ENCODE assay signal across 27 mouse cellular contexts in the genomic region with DNA sequence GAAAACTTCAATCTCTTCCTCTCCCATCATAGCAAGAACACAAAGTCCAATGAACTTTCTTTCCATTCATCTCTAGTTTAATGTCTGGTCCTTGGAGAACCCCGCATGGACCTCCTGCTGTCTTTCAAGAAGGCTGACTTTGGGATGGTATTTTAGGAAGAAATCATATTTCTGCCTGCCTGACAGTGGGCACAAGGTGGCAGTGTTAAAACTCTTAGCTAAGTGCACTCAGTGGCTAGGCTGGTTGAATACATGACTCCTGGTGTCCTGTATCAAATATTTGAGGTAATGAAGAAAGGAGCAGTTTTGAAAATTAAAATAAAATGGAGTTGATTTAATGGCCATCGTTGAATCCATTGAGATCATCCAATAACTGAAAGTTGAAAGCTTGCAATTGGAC. TPM values are rescaled to one million over a fixed set of nuclear protein-coding genes. Genes with fewer than 3 reads are reported as not detected.
DNase-seq lines count a peak whose midpoint lies in the region; ATAC-seq and TF ChIP-seq lines count a peak whose summit lies in the region.
"Had no signal": no experiment of that assay in that cellular context is flagged by ENCODE, and none has a peak within 500 bp of the region (broad histone marks: within the 10 kb centered on the region; RNA-seq: fewer than 3 reads in every experiment).

No protein-coding gene starts in this region.

- H3K79me2 ChIP-seq in liver, adult 2 months (ENCODE audit: control insufficient read depth, insufficient read depth, low read length): no peaks in the 10 kb centered on the region

- peak; percentile 46 for TF ChIP-seq CTCF in heart, postnatal 0 days (IDR thresholded peaks at IDR 0.05; ENCODE audit: low read depth)
- no peak for TF ChIP-seq CTCF in liver, adult 2 months (IDR thresholded peaks at IDR 0.05; ENCODE audit: low read depth, low read length)

- H3K9me3 ChIP-seq in heart, postnatal 0 days (replicated peaks; ENCODE audit: control insufficient read depth, low read length): no peaks in the 10 kb centered on the region
- H3K9me3 ChIP-seq in liver, embryonic 11.5 days (ENCODE audit: control insufficient read depth, low read length): no peaks in the 10 kb centered on the region
- H3K9me3 ChIP-seq in forebrain, embryonic 10.5 days: no peaks in the 10 kb centered on the region
- H3K9me3 ChIP-seq: embryonic facial prominence, embryonic 10.5 days; heart, embryonic 13.5 days; kidney, embryonic 15.5 days; liver, embryonic 13.5 days; midbrain, embryonic 15.5 days; stomach, embryonic 15.5 days had no signal

- peak; percentile 5 for DNase-seq in cerebellum, postnatal 14 days
- DNase-seq in cerebellum, adult 11 months: no peak
- DNase-seq in heart, postnatal 0 days (ENCODE audit: low spot score): no peak
- no peak for DNase-seq in heart, postnatal 4 days
- peak; percentile 3 for DNase-seq in liver, adult 2 months (ENCODE audit: extremely low read depth, low read depth, low spot score)
- DNase-seq in liver, embryonic 11.5 days (ENCODE audit: low spot score): no peak
- DNase-seq in brain, adult 2 months (ENCODE audit: low read depth, low spot score): peak; percentile 59
- DNase-seq in forebrain, embryonic 10.5 days (ENCODE audit: extremely low spot score, low spot score): no peak
- DNase-seq: adrenal gland, postnatal 36 days; cerebellum, adult 11-12 months; heart, postnatal 36 days; liver, embryonic 13.5 days; lung, postnatal 4 days; right cerebral cortex, adult 18-20 months; right cerebral cortex, postnatal 4 days; thymus, adult 18-20 months; thymus, postnatal 36 days had no signal

- no peaks in the 10 kb centered on the region for H3K27me3 ChIP-seq in heart, postnatal 0 days (ENCODE audit: control insufficient read depth, insufficient read depth, low read length)
- no peaks in the 10 kb centered on the region for H3K27me3 ChIP-seq in liver, adult 2 months (ENCODE audit: control insufficient read depth, insufficient read depth, low read length)
- no peaks in the 10 kb centered on the region for H3K27me3 ChIP-seq in liver, embryonic 11.5 days (replicated peaks; ENCODE audit: control insufficient read depth, insufficient read depth, low read length)
- no peaks in the 10 kb centered on the region for H3K27me3 ChIP-seq in forebrain, embryonic 10.5 days (ENCODE audit: poor library complexity, severe bottlenecking)
- H3K27me3 ChIP-seq: heart, embryonic 13.5 days; kidney, embryonic 15.5 days; liver, embryonic 13.5 days; midbrain, embryonic 15.5 days; stomach, embryonic 15.5 days had no signal

- TF ChIP-seq EP300 in heart, postnatal 0 days (IDR thresholded peaks at IDR 0.05; ENCODE audit: low read depth): no peak

- no peak overlapping the region for H3K9ac ChIP-seq in heart, postnatal 0 days (replicated peaks; ENCODE audit: low read depth, low read length)
- no peak overlapping the region for H3K9ac ChIP-seq in liver, adult 2 months (ENCODE audit: low read depth, low read length)
- H3K9ac ChIP-seq in liver, embryonic 11.5 days (ENCODE audit: low read depth, low read length): no peak overlapping the region
- H3K9ac ChIP-seq: heart, embryonic 13.5 days; hindbrain, embryonic 14.5 days; kidney, embryonic 15.5 days; liver, embryonic 13.5 days; midbrain, embryonic 15.5 days; stomach, embryonic 15.5 days had no signal

- no peaks in the 10 kb centered on the region for H3K36me3 ChIP-seq in heart, postnatal 0 days (replicated peaks; ENCODE audit: control insufficient read depth, insufficient read depth, low read length)
- H3K36me3 ChIP-seq in liver, adult 2 months (ENCODE audit: control insufficient read depth, insufficient read depth, low read length): no peaks in the 10 kb centered on the region
- H3K36me3 ChIP-seq in liver, embryonic 11.5 days (ENCODE audit: control insufficient read depth, insufficient read depth, low read length): no peaks in the 10 kb centered on the region
- no peaks in the 10 kb centered on the region for H3K36me3 ChIP-seq in forebrain, embryonic 10.5 days (replicated peaks)
- H3K36me3 ChIP-seq: embryonic facial prominence, embryonic 10.5 days; heart, embryonic 13.5 days; kidney, embryonic 15.5 days; liver, embryonic 13.5 days; midbrain, embryonic 15.5 days; stomach, embryonic 15.5 days had no signal

- 80% methylated on average over 2 of the region's 2 CpGs for WGBS in heart, postnatal 0 days
- WGBS in liver, adult 2 months: 90% methylated on average over 2 of the region's 2 CpGs
- WGBS in liver, embryonic 11.5 days: 90% methylated on average over 2 of the region's 2 CpGs
- 91% methylated on average over 2 of the region's 2 CpGs for WGBS in forebrain, embryonic 10.5 days

- no peak for ATAC-seq in heart, postnatal 0 days (ENCODE audit: insufficient read depth, low read depth)
- no peak for ATAC-seq in liver, embryonic 11.5 days (replicated peaks; ENCODE audit: low FRiP score)
- ATAC-seq: CD4-positive, CD25-positive, alpha-beta regulatory T cell, adult 4 months; midbrain, embryonic 15.5 days had no signal

- no peaks in the 10 kb centered on the region for H3K4me1 ChIP-seq in heart, postnatal 0 days (ENCODE audit: control insufficient read depth, insufficient read depth)
- no peaks in the 10 kb centered on the region for H3K4me1 ChIP-seq in liver, adult 2 months (ENCODE audit: control insufficient read depth, insufficient read depth, low read length)
- no peaks in the 10 kb centered on the region for H3K4me1 ChIP-seq in liver, embryonic 11.5 days (replicated peaks; ENCODE audit: control insufficient read depth, insufficient read depth, low read length)
- no peaks in the 10 kb centered on the region for H3K4me1 ChIP-seq in forebrain, embryonic 10.5 days
- H3K4me1 ChIP-seq: heart, embryonic 13.5 days; kidney, embryonic 15.5 days; liver, embryonic 13.5 days; midbrain, embryonic 15.5 days; stomach, embryonic 15.5 days had no signal

- H3K4me2 ChIP-seq in heart, postnatal 0 days (ENCODE audit: low read depth, low read length): no peak overlapping the region
- H3K4me2 ChIP-seq in liver, embryonic 11.5 days: no peak overlapping the region
- H3K4me2 ChIP-seq: heart, embryonic 13.5 days; hindbrain, embryonic 14.5 days; kidney, embryonic 15.5 days; liver, embryonic 13.5 days; midbrain, embryonic 15.5 days; stomach, embryonic 15.5 days had no signal

- no peak for TF ChIP-seq POLR2A in liver, adult 2 months (IDR thresholded peaks at IDR 0.05; ENCODE audit: extremely low read depth, insufficient read depth, low read length)

- H3K4me3 ChIP-seq in heart, postnatal 0 days (ENCODE audit: low read depth, low read length): no peak overlapping the region
- no peak overlapping the region for H3K4me3 ChIP-seq in liver, adult 2 months (ENCODE audit: insufficient read depth, low read depth, low read length)
- H3K4me3 ChIP-seq in liver, embryonic 11.5 days (ENCODE audit: low read depth, low read length): no peak overlapping the region
- no peak overlapping the region for H3K4me3 ChIP-seq in forebrain, embryonic 10.5 days
- H3K4me3 ChIP-seq: embryonic facial prominence, embryonic 10.5 days; heart, embryonic 13.5 days; kidney, embryonic 15.5 days; liver, embryonic 13.5 days; midbrain, embryonic 15.5 days; stomach, embryonic 15.5 days had no signal

- H3K27ac ChIP-seq in heart, postnatal 0 days (ENCODE audit: low read depth): no peak overlapping the region
- H3K27ac ChIP-seq in liver, adult 2 months (replicated peaks; ENCODE audit: insufficient read depth, low read depth, low read length): no peak overlapping the region
- no peak overlapping the region for H3K27ac ChIP-seq in liver, embryonic 11.5 days (ENCODE audit: low read depth, low read length)
- H3K27ac ChIP-seq in forebrain, embryonic 10.5 days: no peak overlapping the region
- H3K27ac ChIP-seq: embryonic facial prominence, embryonic 10.5 days; heart, embryonic 13.5 days; hindbrain, embryonic 14.5 days; kidney, embryonic 15.5 days; liver, embryonic 13.5 days; midbrain, embryonic 15.5 days; stomach, embryonic 15.5 days had no signal

RNA-seq across cellular contexts. Expression of a gene that starts 30.3 kb away (rescaled TPM):
- 0.54 and 0.57 TPM in 2 replicates for total RNA-seq in heart, postnatal 0 days (2014; rRNA removed; ENCODE audit: low replicate concordance)
- polyA plus RNA-seq in heart, postnatal 0 days (2015; fragmentation: Nextera tagmentation; extraction: Ambion mirVana): 2.7 and 3.4 TPM in 2 replicates
- total RNA-seq in heart, postnatal 4 days (2021): 1 to 10 TPM; 6.6 to 6.7 TPM
- total RNA-seq in liver, adult 2 months (2014; rRNA removed): 20.7 and 22.8 TPM in 2 replicates
- polyA plus RNA-seq in liver, adult 2 months (2012; rRNA removed): 1.6 and 2.6 TPM in 2 replicates
- polyA plus RNA-seq in liver, embryonic 11.5 days (2014; fragmentation: Nextera tagmentation; extraction: Ambion mirVana): 0.75 and 1.5 TPM in 2 replicates
- 5.9 and 7.4 TPM in 2 replicates for polyA plus RNA-seq in forebrain, embryonic 10.5 days (2016; fragmentation: Nextera tagmentation; extraction: Ambion mirVana)
- total RNA-seq: common myeloid progenitor, adult 5-6 weeks; granulocyte monocyte progenitor cell, adult 5-6 weeks; megakaryocyte-erythroid progenitor cell, adult 5-6 weeks had no signal

Comparison
In these comparisons a context has a peak if more than half of its experiments do, and no peak if none do; other contexts are left out.
1. DNase-seq: peak in cerebellum, postnatal 14 days (2 of 2), liver, adult 2 months (single experiment) and brain, adult 2 months (single experiment); none in cerebellum, adult 11 months (single experiment), heart, postnatal 0 days (single experiment), heart, postnatal 4 days (single experiment), liver, embryonic 11.5 days (single experiment) and forebrain, embryonic 10.5 days (single experiment).